Mouse (Mus musculus): ENCODE data around the gene Olfr1129. TPM values are rescaled to one million over a fixed set of nuclear protein-coding genes. Genes with fewer than 3 reads are reported as not detected.
"Not testable (repeated sequence)": the region's sequence is repeated elsewhere in the genome, so short reads cannot be mapped to it uniquely, and the experiment has no call there.

Gene Olfr1129
- polyA plus RNA-seq (2014; fragmentation: Nextera tagmentation; extraction: Ambion mirVana) = not detected in 2 replicates

DNA sequence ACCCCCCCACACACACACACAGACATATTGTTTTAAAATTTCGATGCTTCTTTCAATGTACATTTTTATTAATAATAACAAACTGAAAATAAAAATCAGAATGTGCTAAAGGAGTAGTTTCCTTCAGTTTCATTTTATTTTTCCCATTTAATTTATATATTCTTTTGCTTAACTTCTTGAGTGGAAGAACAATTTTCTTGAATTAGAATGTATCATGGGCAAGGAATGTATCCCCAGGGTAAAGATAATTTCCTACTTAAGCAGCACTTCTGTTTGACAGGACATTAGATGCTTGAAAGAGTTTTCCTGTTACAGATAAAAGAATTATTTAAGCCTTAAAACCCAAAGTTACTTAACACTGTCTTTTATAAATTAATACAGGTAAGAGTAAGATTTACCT is at the start of gene Olfr1129:
Gene Olfr1129 (plus strand): TSS at position 301 of the 400 bp plus-strand sequence.
- H3K9ac ChIP-seq (ENCODE audit: low read depth, low read length) = not testable (repeated sequence)

DNA sequence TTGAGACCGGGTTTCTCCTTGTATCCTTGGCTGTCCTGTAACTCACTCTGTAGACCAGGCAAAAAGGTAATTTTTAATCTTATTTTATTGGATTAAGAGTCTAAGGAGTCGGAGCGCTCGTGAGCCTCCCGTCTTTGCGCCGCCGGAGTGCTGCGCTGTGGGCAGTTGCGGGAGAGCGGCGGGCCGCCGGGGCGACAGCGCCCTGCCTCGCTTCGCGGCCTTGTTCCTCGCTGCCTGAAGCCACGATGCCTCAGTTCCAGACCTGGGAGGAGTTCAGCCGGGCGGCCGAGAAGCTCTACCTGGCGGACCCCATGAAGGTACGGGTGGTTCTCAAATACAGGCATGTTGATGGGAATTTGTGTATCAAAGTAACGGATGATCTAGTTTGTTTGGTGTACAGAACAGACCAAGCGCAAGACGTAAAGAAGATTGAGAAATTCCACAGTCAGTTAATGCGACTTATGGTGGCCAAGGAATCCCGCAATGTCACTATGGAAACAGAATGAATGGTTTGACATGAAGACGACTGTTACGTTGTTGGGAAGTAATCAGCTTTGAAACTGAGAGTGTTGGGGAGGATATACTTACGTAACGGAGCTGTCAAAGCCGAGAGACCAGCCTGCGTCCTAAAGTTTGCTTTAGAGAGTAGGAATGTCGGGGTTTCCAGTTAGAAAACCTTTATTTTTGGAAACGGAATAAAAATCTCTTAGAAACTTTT is 47.6 kb upstream of the Olfr1129 start:
- not testable (repeated sequence) for H3K36me3 ChIP-seq (ENCODE audit: control insufficient read depth, insufficient read depth, low read length); H3K4me1 ChIP-seq (replicated peaks; ENCODE audit: control insufficient read depth, insufficient read depth, low read length); H3K27me3 ChIP-seq (ENCODE audit: control insufficient read depth, insufficient read depth, low read length); H3K4me3 ChIP-seq (ENCODE audit: low read depth, low read length); H3K9me3 ChIP-seq (ENCODE audit: control insufficient read depth, low read length); H3K9ac ChIP-seq (ENCODE audit: low read depth, low read length); H3K27ac ChIP-seq (ENCODE audit: low read depth, low read length)
- 0 out of 2 replicates have a peak overlapping the region, but pooled peaks have one; percentile 8 for H3K4me2 ChIP-seq (replicated peaks; ENCODE audit: low read depth, low read length)
- DNase-seq (ENCODE audit: low spot score) (peak; percentile 36), ATAC-seq (ENCODE audit: low FRiP score) (peak; percentile 70)
- 26% methylated on average over 38 of the region's 39 CpGs for WGBS

More for the DNA sequence above, at the start of gene Olfr1129:
- not testable (repeated sequence) for H3K4me2 ChIP-seq (replicated peaks; ENCODE audit: low read depth, low read length); H3K27me3 ChIP-seq (ENCODE audit: control insufficient read depth, insufficient read depth, low read length); H3K4me3 ChIP-seq (ENCODE audit: low read depth, low read length); DNase-seq (ENCODE audit: low spot score); H3K9me3 ChIP-seq (ENCODE audit: control insufficient read depth, low read length); H3K27ac ChIP-seq (ENCODE audit: low read depth, low read length); H3K36me3 ChIP-seq (ENCODE audit: control insufficient read depth, insufficient read depth, low read length); ATAC-seq (ENCODE audit: low FRiP score); H3K4me1 ChIP-seq (replicated peaks; ENCODE audit: control insufficient read depth, insufficient read depth, low read length)
- WGBS = 75% methylated on average over 1 of the region's 1 CpGs

DNA sequence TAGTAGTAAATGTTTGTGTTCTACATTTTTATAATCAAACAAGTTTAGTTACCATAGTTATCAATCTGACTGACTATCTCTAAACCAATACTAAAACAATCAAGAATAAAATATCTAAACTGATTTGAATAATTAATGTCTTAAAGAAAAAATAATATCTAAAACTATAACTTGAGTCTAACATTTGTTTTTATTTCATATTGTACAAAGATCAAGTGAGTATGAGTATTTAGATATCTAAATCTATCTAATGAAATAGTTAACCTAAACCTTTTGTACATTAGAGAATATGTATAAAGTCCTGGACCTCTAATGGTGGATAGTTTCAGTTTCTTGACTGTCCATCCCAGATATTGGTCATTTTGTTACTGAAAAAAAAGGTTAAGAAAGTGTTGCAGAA is 42.2 kb upstream of the Olfr1129 start, which contains the start of gene Olfr153:
Gene Olfr153 (plus strand): TSS at position 301 of the 400 bp plus-strand sequence.
- ATAC-seq (ENCODE audit: low FRiP score) = no peak

DNA sequence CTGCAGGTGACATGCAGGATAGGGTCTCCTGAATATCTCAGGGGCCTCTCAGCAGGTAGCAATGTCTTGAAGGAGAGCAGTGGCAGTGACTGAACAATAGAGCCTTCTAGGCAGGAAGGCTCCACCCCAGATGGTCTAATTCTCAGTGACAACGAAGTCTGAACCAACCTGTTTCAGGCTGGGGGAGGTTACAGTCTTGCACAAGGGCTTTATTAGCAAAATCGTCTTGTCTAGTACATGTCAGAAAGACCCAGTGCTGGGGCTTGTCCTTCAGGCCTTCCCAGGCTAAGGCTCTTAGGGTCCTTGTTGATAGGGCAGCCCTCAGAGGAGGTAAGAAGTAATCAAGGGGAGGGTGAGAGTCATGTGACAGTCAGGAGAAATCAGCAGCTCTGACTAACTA is 38.9 kb upstream of the Olfr1129 start:
- 63% methylated on average over 2 of the region's 2 CpGs for WGBS

More for the DNA sequence above, 42.2 kb upstream of the Olfr1129 start, which contains the start of gene Olfr153:
- Histone ChIP-seq H3K36me3 (ENCODE audit: control insufficient read depth, insufficient read depth, low read length) (no peaks in the 10 kb centered on the region), H3K4me3 (ENCODE audit: low read depth, low read length) (no peak within 1 kb of the TSS), H3K27ac (ENCODE audit: low read depth, low read length) (no peak within 1 kb of the TSS), H3K9ac (ENCODE audit: low read depth, low read length) (no peak within 1 kb of the TSS), H3K9me3 (ENCODE audit: control insufficient read depth, low read length) (no peaks in the 10 kb centered on the region), H3K4me2 (replicated peaks; ENCODE audit: low read depth, low read length) (no peak within 1 kb of the TSS), H3K4me1 (replicated peaks; ENCODE audit: control insufficient read depth, insufficient read depth, low read length) (no peaks in the 10 kb centered on the region), H3K27me3 (ENCODE audit: control insufficient read depth, insufficient read depth, low read length) (no peaks in the 10 kb centered on the region)
- DNase-seq (ENCODE audit: low spot score) = no peak

DNA sequence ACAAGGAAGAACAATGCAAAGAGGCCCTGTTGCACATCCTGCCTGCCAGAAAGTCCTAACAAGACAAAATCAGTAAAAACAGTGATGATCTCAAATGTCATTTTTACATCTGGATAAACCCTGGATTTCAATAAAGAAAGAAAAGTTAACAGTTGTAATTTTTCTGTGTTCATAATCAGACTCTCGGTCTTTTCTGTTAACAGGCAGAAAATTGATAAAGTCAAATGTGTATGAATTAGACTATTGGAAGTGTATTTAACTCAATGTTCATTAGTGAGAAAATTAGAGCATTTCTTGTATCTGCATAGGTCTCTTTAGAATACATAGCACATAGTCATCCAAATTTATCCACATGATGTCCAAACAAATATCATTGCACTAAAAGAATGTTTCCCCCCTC is 28.3 kb upstream of the Olfr1129 start, which contains the start of gene Olfr1128:
Gene Olfr1128 (minus strand): TSS at position 101 of the 400 bp plus-strand sequence.
- no peak for DNase-seq (ENCODE audit: low spot score)
- no peaks in the 10 kb centered on the region for H3K9me3 ChIP-seq (ENCODE audit: control insufficient read depth, low read length)
- no peak for ATAC-seq (ENCODE audit: low FRiP score)
- H3K27ac ChIP-seq (ENCODE audit: low read depth, low read length) = no peak within 1 kb of the TSS
- 97% methylated on average over 1 of the region's 1 CpGs for WGBS
- H3K4me1 ChIP-seq (replicated peaks; ENCODE audit: control insufficient read depth, insufficient read depth, low read length) = no peaks in the 10 kb centered on the region
- no peak within 1 kb of the TSS for H3K4me3 ChIP-seq (ENCODE audit: low read depth, low read length)
- no peaks in the 10 kb centered on the region for H3K27me3 ChIP-seq (ENCODE audit: control insufficient read depth, insufficient read depth, low read length)
- no peak within 1 kb of the TSS for H3K4me2 ChIP-seq (replicated peaks; ENCODE audit: low read depth, low read length)
- no peaks in the 10 kb centered on the region for H3K36me3 ChIP-seq (ENCODE audit: control insufficient read depth, insufficient read depth, low read length)
- H3K9ac ChIP-seq (ENCODE audit: low read depth, low read length) = no peak within 1 kb of the TSS

More for the DNA sequence above, 38.9 kb upstream of the Olfr1129 start:
- Histone ChIP-seq H3K4me3 (ENCODE audit: low read depth, low read length) (no peak overlapping the region), H3K4me2 (replicated peaks; ENCODE audit: low read depth, low read length) (no peak overlapping the region), H3K9me3 (ENCODE audit: control insufficient read depth, low read length) (no peaks in the 10 kb centered on the region), H3K27me3 (ENCODE audit: control insufficient read depth, insufficient read depth, low read length) (no peaks in the 10 kb centered on the region), H3K9ac (ENCODE audit: low read depth, low read length) (no peak overlapping the region), H3K36me3 (ENCODE audit: control insufficient read depth, insufficient read depth, low read length) (no peaks in the 10 kb centered on the region), H3K27ac (ENCODE audit: low read depth, low read length) (no peak overlapping the region), H3K4me1 (replicated peaks; ENCODE audit: control insufficient read depth, insufficient read depth, low read length) (no peaks in the 10 kb centered on the region)
- DNase-seq (ENCODE audit: low spot score) (no peak), ATAC-seq (ENCODE audit: low FRiP score) (no peak)

DNA sequence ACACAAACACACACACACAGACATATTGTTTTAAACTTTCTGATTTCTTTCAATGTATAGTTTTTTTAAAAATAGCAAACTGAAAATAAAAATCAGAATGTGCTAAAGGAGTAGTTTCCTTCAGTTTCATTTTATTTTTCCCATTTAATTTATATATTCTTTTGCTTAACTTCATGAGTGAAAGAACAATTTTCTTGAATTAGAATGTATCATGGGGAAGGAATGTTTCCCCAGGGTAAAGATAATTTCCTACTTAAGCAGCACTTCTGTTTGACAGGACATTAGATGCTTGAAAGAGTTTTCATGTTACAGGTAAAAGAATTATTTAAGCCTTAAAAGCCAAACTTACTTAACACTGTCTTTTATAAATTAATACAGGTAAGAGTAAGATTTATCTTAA is 32.2 kb downstream of the Olfr1129 start, which contains the start of gene Olfr1130:
Gene Olfr1130 (plus strand): TSS at position 301 of the 400 bp plus-strand sequence.
- H3K36me3 ChIP-seq (ENCODE audit: control insufficient read depth, insufficient read depth, low read length); H3K9me3 ChIP-seq (ENCODE audit: control insufficient read depth, low read length); H3K4me3 ChIP-seq (ENCODE audit: low read depth, low read length); H3K27me3 ChIP-seq (ENCODE audit: control insufficient read depth, insufficient read depth, low read length); DNase-seq (ENCODE audit: low spot score); ATAC-seq (ENCODE audit: low FRiP score); H3K9ac ChIP-seq (ENCODE audit: low read depth, low read length); H3K4me1 ChIP-seq (replicated peaks; ENCODE audit: control insufficient read depth, insufficient read depth, low read length); H3K27ac ChIP-seq (ENCODE audit: low read depth, low read length); H3K4me2 ChIP-seq (replicated peaks; ENCODE audit: low read depth, low read length): not testable (repeated sequence)

DNA sequence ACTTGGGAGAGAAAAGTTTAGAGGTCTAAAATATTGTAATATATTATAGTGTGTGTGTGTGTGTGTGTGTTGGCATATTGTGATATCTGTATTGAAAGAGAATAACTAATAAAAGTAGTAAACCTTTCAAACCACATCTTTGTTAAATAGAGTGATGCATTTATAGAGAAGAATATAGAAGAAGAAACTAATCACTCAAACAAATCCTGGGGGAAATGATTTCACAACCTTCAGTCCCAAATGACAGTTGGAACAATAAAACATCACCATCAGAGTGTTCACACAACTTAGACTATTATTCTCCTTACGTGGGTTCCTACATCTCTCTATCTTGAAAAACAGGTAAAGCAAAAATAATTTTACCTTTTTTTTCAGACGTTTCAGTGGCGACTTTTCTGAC is 53.1 kb downstream of the Olfr1129 start, which contains the start of gene Olfr1131:
Gene Olfr1131 (plus strand): TSS at position 301 of the 400 bp plus-strand sequence.
- Histone ChIP-seq H3K36me3 (ENCODE audit: control insufficient read depth, insufficient read depth, low read length) (no peaks in the 10 kb centered on the region), H3K27me3 (ENCODE audit: control insufficient read depth, insufficient read depth, low read length) (no peaks in the 10 kb centered on the region), H3K4me3 (ENCODE audit: low read depth, low read length) (no peak within 1 kb of the TSS), H3K4me1 (replicated peaks; ENCODE audit: control insufficient read depth, insufficient read depth, low read length) (no peaks in the 10 kb centered on the region), H3K9me3 (ENCODE audit: control insufficient read depth, low read length) (no peaks in the 10 kb centered on the region), H3K4me2 (replicated peaks; ENCODE audit: low read depth, low read length) (no peak within 1 kb of the TSS), H3K27ac (ENCODE audit: low read depth, low read length) (no peak within 1 kb of the TSS), H3K9ac (ENCODE audit: low read depth, low read length) (no peak within 1 kb of the TSS)
- ATAC-seq (ENCODE audit: low FRiP score) = no peak
- DNase-seq (ENCODE audit: low spot score) = no peak
- WGBS = 76% methylated on average over 3 of the region's 3 CpGs

All from hindbrain, embryonic 11.5 days (tissue).